Mouse (Mus musculus): ENCODE results near the gene 1110059G10Rik. TPM values are rescaled to one million over a fixed set of nuclear protein-coding genes. Genes with fewer than 3 reads are reported as not detected.

Gene 1110059G10Rik
- polyA plus RNA-seq (2015; fragmentation: Nextera tagmentation; extraction: Ambion mirVana): 32.3 and 33.2 TPM in 2 replicates

GRCm38 (mm10) chr9:122950643-122951475, at the start of gene 1110059G10Rik, which contains the start of gene Kif15:
TSS of gene 1110059G10Rik (minus strand) at chr9:122951000.
TSS of gene Kif15 (plus strand) at chr9:122951046.

GRCm38 (mm10) chr9:122922936-122923381, 27.8 kb downstream of the 1110059G10Rik start, which contains the start of gene Zfp105:
TSS of gene Zfp105 (plus strand) at chr9:122923072.

Other genes with a start within 250 kb of the 1110059G10Rik start
- gene Topaz1, start 203.7 kb downstream of the 1110059G10Rik start, polyA plus RNA-seq (2015; fragmentation: Nextera tagmentation; extraction: Ambion mirVana): not detected in 2 replicates
- gene Tcaim, start 145.5 kb downstream of the 1110059G10Rik start, polyA plus RNA-seq (2015; fragmentation: Nextera tagmentation; extraction: Ambion mirVana): 2.5 and 3.5 TPM in 2 replicates
- gene Gm35549, start 107.0 kb downstream of the 1110059G10Rik start, polyA plus RNA-seq (2015; fragmentation: Nextera tagmentation; extraction: Ambion mirVana): 0.20 TPM in 1 of 2 replicates, not detected in the other
- gene Zfp445, start 85.0 kb downstream of the 1110059G10Rik start, polyA plus RNA-seq (2015; fragmentation: Nextera tagmentation; extraction: Ambion mirVana): 18.0 and 20.4 TPM in 2 replicates
- 0.61 and 1.5 TPM in 2 replicates for gene Zkscan7, start 65.3 kb downstream of the 1110059G10Rik start, polyA plus RNA-seq (2015; fragmentation: Nextera tagmentation; extraction: Ambion mirVana)
- gene Zfp105, start 27.9 kb downstream of the 1110059G10Rik start, polyA plus RNA-seq (2015; fragmentation: Nextera tagmentation; extraction: Ambion mirVana): 3.2 and 4.3 TPM in 2 replicates
- gene Kif15, start within 50 bp of the 1110059G10Rik start, polyA plus RNA-seq (2015; fragmentation: Nextera tagmentation; extraction: Ambion mirVana): 50.3 and 53.2 TPM in 2 replicates
- 10.9 and 12.0 TPM in 2 replicates for gene Tmem42, start 70.3 kb upstream of the 1110059G10Rik start, polyA plus RNA-seq (2015; fragmentation: Nextera tagmentation; extraction: Ambion mirVana)
- 0.13 and 0.32 TPM in 2 replicates for gene Tgm4, start 83.7 kb upstream of the 1110059G10Rik start, polyA plus RNA-seq (2015; fragmentation: Nextera tagmentation; extraction: Ambion mirVana)
- gene Zdhhc3, start 162.2 kb upstream of the 1110059G10Rik start, polyA plus RNA-seq (2015; fragmentation: Nextera tagmentation; extraction: Ambion mirVana): 38.8 and 40.5 TPM in 2 replicates
- 81.6 and 89.4 TPM in 2 replicates for gene Exosc7, start 162.2 kb upstream of the 1110059G10Rik start, polyA plus RNA-seq (2015; fragmentation: Nextera tagmentation; extraction: Ambion mirVana)
- 3.2 and 4.6 TPM in 2 replicates for gene Clec3b, start 199.9 kb upstream of the 1110059G10Rik start, polyA plus RNA-seq (2015; fragmentation: Nextera tagmentation; extraction: Ambion mirVana)

Measured in spleen, postnatal 0 days (tissue).